Mouse (Mus musculus) CH12.LX (cell line): ENCODE data around the gene Gm44973. TPM values are rescaled to one million over a fixed set of nuclear protein-coding genes. Genes with fewer than 3 reads are reported as not detected.

Source experiments
- DNase-seq: peaks from one replicate; pipeline ENCODE4 v3.0.0-alpha.2; 2013; ENCODE audit errors: extremely low read depth
- H3K27ac ChIP-seq: 2 replicates; pipeline ENCODE4 v1.5.1; 2012; ENCODE audit warnings: low read depth, mild to moderate bottlenecking, control low read depth, moderate library complexity; ENCODE audit not compliant: insufficient read depth
- H3K27me3 ChIP-seq: replicated peaks from 2 replicates; pipeline ENCODE3; 2012; ENCODE audit warnings: inconsistent platforms
- H3K36me3 ChIP-seq, 2 experiments: replicated peaks in 1 of 2; 2 replicates each; pipeline versions ENCODE3 to v1.6.1; 2012; ENCODE audit warnings: inconsistent platforms in 1 of 2, low read length in 1 of 2, mild to moderate bottlenecking in 1 of 2, mixed read lengths in 1 of 2, moderate library complexity in 1 of 2; ENCODE audit not compliant: control insufficient read depth in 1 of 2, insufficient read depth in 1 of 2
- H3K4me1 ChIP-seq, 2 experiments: 2 replicates each; pipeline ENCODE4 v1.6.1; 2012; ENCODE audit warnings: inconsistent platforms in 1 of 2, moderate library complexity in 1 of 2; ENCODE audit not compliant: insufficient read depth in 2 of 2, control insufficient read depth in 1 of 2
- H3K4me2 ChIP-seq: 2 replicates; pipeline ENCODE4 v1.6.1; 2012; ENCODE audit warnings: low read depth, mild to moderate bottlenecking, control low read depth; ENCODE audit not compliant: poor library complexity, insufficient read depth, severe bottlenecking
- H3K4me3 ChIP-seq, 3 experiments: fragments of 150-350 bp in 1 of 3; sonication (generic) in 1 of 3; replicated peaks in 1 of 3; 2 replicates each; pipeline versions ENCODE3 to v1.5.1; 2011 to 2012; ENCODE audit warnings: low read depth in 2 of 3, low read length in 2 of 3, mild to moderate bottlenecking in 2 of 3, moderate library complexity in 2 of 3, control low read depth in 1 of 3, improper control_type of control experiment in 1 of 3, inconsistent platforms in 1 of 3, mixed read lengths in 1 of 3; ENCODE audit not compliant: poor library complexity in 1 of 3
- H3K79me2 ChIP-seq: replicated peaks from 2 replicates; pipeline ENCODE4 v1.6.1; 2012; ENCODE audit warnings: mild to moderate bottlenecking, moderate library complexity; ENCODE audit not compliant: control insufficient read depth, poor library complexity, insufficient read depth, severe bottlenecking; ENCODE audit errors: extremely low read depth
- H3K9ac ChIP-seq: 2 replicates; pipeline ENCODE4 v1.6.1; 2012; ENCODE audit warnings: low read depth, mild to moderate bottlenecking, control low read depth, moderate library complexity; ENCODE audit not compliant: insufficient read depth
- H3K9me3 ChIP-seq: replicated peaks from 2 replicates; pipeline ENCODE3; 2012; ENCODE audit warnings: low read length, inconsistent platforms, mixed read lengths
- BHLHE40 ChIP-seq: IDR thresholded peaks from 2 replicates; pipeline ENCODE4 v1.6.1; 2011; ENCODE audit warnings: mild to moderate bottlenecking, low read depth, low read length, improper control_type of control experiment
- CHD1 ChIP-seq: IDR thresholded peaks from 2 replicates; pipeline ENCODE4 v1.6.1; 2012; ENCODE audit warnings: low read depth, low read length, improper control_type of control experiment, inconsistent platforms
- CHD2 ChIP-seq: IDR thresholded peaks from 2 replicates; pipeline ENCODE4 v1.6.1; 2011; ENCODE audit warnings: low read length, improper control_type of control experiment
- E2F4 ChIP-seq: IDR thresholded peaks from 2 replicates; pipeline ENCODE4 v1.6.1; 2011; ENCODE audit warnings: low read depth, low read length, improper control_type of control experiment; ENCODE audit not compliant: insufficient replicate concordance
- ELF1 ChIP-seq: IDR thresholded peaks from 2 replicates; pipeline ENCODE4 v1.6.1; 2014; ENCODE audit warnings: low read depth, mild to moderate bottlenecking, inconsistent platforms, low read length, improper control_type of control experiment
- EP300 ChIP-seq: IDR thresholded peaks from 2 replicates; pipeline ENCODE4 v1.6.1; 2011; ENCODE audit warnings: low read length, improper control_type of control experiment
- ETS1 ChIP-seq: conservative IDR thresholded peaks from 2 replicates; pipeline ENCODE4 v1.6.1; 2012; ENCODE audit warnings: low read depth, mild to moderate bottlenecking, inconsistent platforms, low read length, improper control_type of control experiment, moderate library complexity
- GABPA ChIP-seq: IDR thresholded peaks from 2 replicates; pipeline ENCODE4 v1.6.1; 2012; ENCODE audit warnings: low read depth, low read length, improper control_type of control experiment, inconsistent platforms; ENCODE audit not compliant: insufficient replicate concordance
- HCFC1 ChIP-seq: IDR thresholded peaks from 2 replicates; pipeline ENCODE4 v1.6.1; 2012; ENCODE audit warnings: low read depth, mild to moderate bottlenecking, inconsistent platforms, low read length, improper control_type of control experiment
- IRF4 ChIP-seq: IDR thresholded peaks from 2 replicates; pipeline ENCODE4 v1.6.1; 2014; ENCODE audit warnings: low read depth, mild to moderate bottlenecking, inconsistent platforms, low read length, improper control_type of control experiment
- JUN ChIP-seq: IDR thresholded peaks from 2 replicates; pipeline ENCODE4 v1.6.1; 2011; ENCODE audit warnings: low read depth, mild to moderate bottlenecking, low read length, improper control_type of control experiment, moderate library complexity; ENCODE audit not compliant: insufficient read depth
- JUND ChIP-seq: conservative IDR thresholded peaks from 2 replicates; pipeline ENCODE4 v1.6.1; 2011; ENCODE audit warnings: low read depth, low read length, improper control_type of control experiment
- MAX ChIP-seq: IDR thresholded peaks from 2 replicates; pipeline ENCODE4 v1.6.1; 2011; ENCODE audit warnings: low read length, improper control_type of control experiment
- MAZ ChIP-seq: IDR thresholded peaks from 2 replicates; pipeline ENCODE4 v1.6.1; 2012; ENCODE audit warnings: low read depth, mild to moderate bottlenecking, inconsistent platforms, low read length, improper control_type of control experiment, moderate library complexity
- MEF2A ChIP-seq: IDR thresholded peaks from 2 replicates; pipeline ENCODE4 v1.6.1; 2014; ENCODE audit warnings: low read depth, mild to moderate bottlenecking, inconsistent platforms, low read length, improper control_type of control experiment, borderline replicate concordance
- MYC ChIP-seq: IDR thresholded peaks from 2 replicates; pipeline ENCODE4 v1.6.1; 2011; ENCODE audit warnings: low read depth, mild to moderate bottlenecking, improper control_type of control experiment, low read length
- NELFE ChIP-seq: IDR thresholded peaks from 2 replicates; pipeline ENCODE4 v1.6.1; 2011; ENCODE audit warnings: low read depth, low read length, improper control_type of control experiment
- PAX5 ChIP-seq: IDR thresholded peaks from 2 replicates; pipeline ENCODE4 v1.6.1; 2012; ENCODE audit warnings: low read length, inconsistent platforms, mixed read lengths
- POLR2A ChIP-seq: IDR thresholded peaks from 2 replicates; pipeline ENCODE4 v1.6.1; 2011; ENCODE audit warnings: low read depth, mild to moderate bottlenecking, improper control_type of control experiment, low read length
- RCOR1 ChIP-seq: conservative IDR thresholded peaks from 2 replicates; pipeline ENCODE4 v1.6.1; 2012; ENCODE audit warnings: low read depth, mild to moderate bottlenecking, inconsistent platforms, low read length, improper control_type of control experiment
- SMC3 ChIP-seq: IDR thresholded peaks from 2 replicates; pipeline ENCODE4 v1.6.1; 2011; ENCODE audit warnings: low read depth, low read length, improper control_type of control experiment
- TBP ChIP-seq: conservative IDR thresholded peaks from 2 replicates; pipeline ENCODE4 v1.6.1; 2011; ENCODE audit warnings: low read depth, low read length, improper control_type of control experiment
- ZC3H11A ChIP-seq: IDR thresholded peaks from 2 replicates; pipeline ENCODE4 v1.6.1; 2012; ENCODE audit warnings: low read depth, mild to moderate bottlenecking, inconsistent platforms, low read length, improper control_type of control experiment
- ZMIZ1 ChIP-seq: IDR thresholded peaks from 2 replicates; pipeline ENCODE4 v1.6.1; 2012; ENCODE audit warnings: low read depth, mild to moderate bottlenecking, inconsistent platforms, low read length, improper control_type of control experiment
- ZNF384 ChIP-seq: IDR thresholded peaks from 2 replicates; pipeline ENCODE4 v1.6.1; 2012; ENCODE audit warnings: low read depth, low read length, improper control_type of control experiment, inconsistent platforms
- dilution Hi-C: fragments of 300-500 bp; cut with MboI; formaldehyde crosslinking; loops from 2 replicates; pipeline ENCODE4 v1.14.3; 2020; ENCODE audit warnings: low sequenced_read_pairs; ENCODE audit not compliant: extremely low pct_unique_long_range_greater_than_20kb, extremely low pct_ligation_motif_present
- in situ Hi-C: fragments of 300-500 bp; cut with MboI; formaldehyde crosslinking; loops from 3 replicates; pipeline ENCODE4 v1.14.3; 2019; ENCODE audit warnings: low sequenced_read_pairs, low pct_ligation_motif_present, low pct_unique_long_range_greater_than_20kb, mixed read lengths
- polyA plus RNA-seq: library from polyadenylated mRNA; unstranded; fragments of >175 nt; gene quantifications from 2 replicates; pipeline ENCODE4 v1.2.1, GENCODE M21; 2012; ENCODE audit warnings: low read depth; ENCODE audit not compliant: insufficient read length
- total RNA-seq, 2 experiments: library from RNA; depleted of rRNA; stranded (reverse); fragments of 300-350 nt in 1 of 2; fragments of >200 nt in 1 of 2; gene quantifications; 2 replicates each; pipeline ENCODE4 v1.2.3; 2012 to 2014

Gene Gm44973
- total and polyA plus RNA-seq, 3 experiments = 1.3 to 6.3 TPM; not detected in 1

DNA sequence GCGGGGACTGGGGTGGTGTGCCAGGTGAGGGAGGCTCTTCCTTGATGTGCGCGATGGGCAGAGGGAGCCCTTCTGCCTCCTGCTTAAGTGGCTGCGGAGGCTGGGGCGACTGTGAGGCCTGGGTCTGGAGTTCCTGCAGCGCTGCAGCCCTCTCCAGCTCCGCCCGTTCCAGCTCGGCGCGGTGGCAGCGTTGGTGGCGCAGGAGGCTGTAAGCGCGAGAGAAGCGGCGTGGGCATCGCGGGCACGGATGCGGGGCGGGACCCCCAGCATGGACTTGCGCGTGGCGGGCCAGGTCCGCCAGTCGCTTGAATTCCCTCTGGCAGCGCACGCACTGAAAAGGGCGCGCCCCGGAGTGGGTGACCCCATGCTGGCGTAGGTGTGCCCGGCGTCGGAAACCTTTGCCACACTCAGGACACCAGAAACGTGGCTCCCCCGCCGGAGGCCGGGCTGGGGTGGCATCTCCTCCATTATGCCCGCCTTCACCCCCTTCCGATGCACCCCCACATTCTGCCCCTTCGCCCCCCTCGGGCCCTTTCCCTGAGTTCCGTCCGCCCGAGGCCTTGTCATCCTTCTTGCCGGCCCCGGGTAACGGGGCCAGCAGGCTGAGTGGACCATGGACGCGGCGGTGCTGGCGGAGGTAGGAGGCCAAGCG lies 21.8 kb upstream of the Gm44973 start:
- Histone ChIP-seq H3K36me3 (peaks cover 11 to 23% of the 10 kb centered on the region in 2 experiments), H3K4me3 (no peak overlapping the region), H3K9ac (no peak overlapping the region), H3K79me2 (no peaks in the 10 kb centered on the region), H3K27ac (no peak overlapping the region), H3K9me3 (peaks cover 20% of the 10 kb centered on the region), H3K4me2 (no peak overlapping the region), H3K4me1 (peaks cover 0 to 13% of the 10 kb centered on the region in 2 experiments; a peak in 2 of 4 replicates), H3K27me3 (peaks cover 8% of the 10 kb centered on the region)
- no peak for TF ChIP-seq HCFC1
- TF ChIP-seq JUND = no peak
- no peak for TF ChIP-seq ZNF384
- TF ChIP-seq NELFE = no peak
- TF ChIP-seq POLR2A = no peak
- no peak for TF ChIP-seq PAX5
- no peak for TF ChIP-seq SMC3
- TF ChIP-seq CHD1 = no peak
- TF ChIP-seq ETS1 = no peak
- TF ChIP-seq JUN = no peak
- no peak for TF ChIP-seq EP300
- no peak for TF ChIP-seq MEF2A
- TF ChIP-seq MAZ = no peak
- TF ChIP-seq BHLHE40 = no peak
- no peak for TF ChIP-seq ZMIZ1
- TF ChIP-seq E2F4 = no peak
- TF ChIP-seq IRF4 = no peak
- TF ChIP-seq ZC3H11A = no peak
- no peak for TF ChIP-seq MYC
- no peak for TF ChIP-seq GABPA
- dilution Hi-C loops (no loop called here), in situ Hi-C loops (no loop called here)
- no peak for DNase-seq

DNA sequence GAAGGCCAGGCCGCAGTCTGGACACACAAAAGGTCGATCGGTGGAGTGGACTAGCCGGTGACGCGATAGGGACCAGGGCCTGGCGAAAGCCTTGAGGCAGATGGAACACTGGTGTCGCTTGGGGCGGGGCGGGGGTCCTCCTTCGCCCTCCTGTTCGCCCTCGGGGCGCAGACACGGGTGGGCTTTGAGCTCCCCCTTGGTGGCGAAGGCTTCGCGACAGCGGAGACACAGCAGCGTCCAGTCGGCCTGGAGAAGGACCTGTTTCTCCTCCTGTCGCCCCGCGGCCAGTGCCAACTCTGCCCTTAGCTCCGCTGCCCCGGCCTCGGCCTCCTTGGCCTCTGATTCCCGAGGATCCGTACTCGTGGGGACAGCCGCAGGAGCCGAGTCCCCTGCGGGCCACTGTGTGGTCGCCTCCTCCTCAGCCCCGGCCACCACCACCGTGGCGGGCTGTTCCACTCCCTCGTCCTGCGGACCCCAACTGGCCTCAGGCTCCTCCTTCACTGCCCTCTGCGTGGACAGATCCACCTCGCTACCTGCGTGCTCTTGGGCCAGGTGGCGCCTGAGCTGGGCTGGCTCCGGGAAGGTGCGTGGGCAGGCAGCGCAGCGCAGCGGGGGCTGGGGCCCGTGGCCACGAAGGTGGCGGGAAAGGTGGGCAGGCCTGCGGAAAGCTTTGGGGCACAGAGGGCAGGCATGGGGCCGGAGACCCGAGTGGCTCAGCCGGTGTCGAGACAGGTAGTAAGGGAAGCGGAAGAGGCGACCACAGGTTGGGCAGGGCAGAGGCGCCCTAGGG lies 21.1 kb upstream of the Gm44973 start:
- Histone ChIP-seq H3K27me3 (peaks cover under 1% of the 10 kb centered on the region), H3K36me3 (peaks cover 11 to 23% of the 10 kb centered on the region in 2 experiments), H3K9ac (no peak overlapping the region), H3K9me3 (peaks cover 20% of the 10 kb centered on the region), H3K4me2 (no peak overlapping the region), H3K4me1 (peaks cover 0 to 13% of the 10 kb centered on the region in 2 experiments; a peak in 2 of 4 replicates), H3K79me2 (no peaks in the 10 kb centered on the region), H3K4me3 (no peak overlapping the region), H3K27ac (no peak overlapping the region)
- dilution Hi-C loops (no loop called here), in situ Hi-C loops (no loop called here)
- no peak for TF ChIP-seq RCOR1
- no peak for TF ChIP-seq TBP
- no peak for TF ChIP-seq MAX
- no peak for TF ChIP-seq IRF4
- TF ChIP-seq NELFE = no peak
- TF ChIP-seq ZC3H11A = no peak
- no peak for TF ChIP-seq EP300
- no peak for TF ChIP-seq ZMIZ1
- no peak for TF ChIP-seq JUN
- TF ChIP-seq ELF1 = no peak
- no peak for TF ChIP-seq CHD2
- no peak for TF ChIP-seq GABPA
- no peak for TF ChIP-seq PAX5
- no peak for TF ChIP-seq BHLHE40
- DNase-seq = no peak
